Mouse (Mus musculus): ENCODE measurements around the gene Pga5.

The Pga5 gene

GRCm38 (mm10) chr19:10702125-10702524 lies 24.3 kb upstream of the Pga5 start:
- no peak for DNase-seq

DNA sequence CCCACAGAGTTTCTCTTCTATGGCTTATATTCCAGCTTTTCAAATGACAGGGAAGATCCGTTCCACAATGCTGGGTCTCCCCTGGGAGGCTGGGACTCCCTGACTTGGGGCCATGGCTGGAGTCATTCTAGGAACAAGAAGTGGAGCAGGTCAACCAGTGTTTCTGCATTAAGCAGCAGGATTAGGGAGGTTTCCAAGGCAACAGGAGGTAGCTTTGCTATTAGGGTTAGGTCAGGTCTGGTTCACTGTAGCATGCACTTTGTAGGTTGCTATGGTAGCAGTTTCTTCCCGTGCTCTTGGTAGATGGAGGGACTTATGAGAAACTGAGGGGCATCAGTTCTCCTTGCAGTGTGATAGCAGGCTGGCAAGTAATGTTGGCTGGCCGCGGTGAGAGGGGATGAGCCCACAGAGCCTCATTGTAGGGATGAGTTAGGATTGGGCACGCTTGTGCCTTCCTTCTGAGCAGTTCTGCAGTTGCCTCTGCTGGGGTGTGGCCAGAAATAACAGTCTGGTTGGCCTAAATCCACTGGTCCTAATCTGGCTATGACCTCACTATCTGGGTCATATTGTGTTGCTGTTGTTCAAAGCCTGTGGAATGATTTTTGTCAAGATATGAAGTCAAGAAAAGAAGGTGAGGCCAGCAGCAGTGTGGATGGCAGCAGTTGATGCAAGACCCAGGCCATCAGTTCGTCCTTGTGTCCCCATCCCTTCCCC lies 23.3 kb upstream of the Pga5 start:
- no peak for DNase-seq

GRCm38 (mm10) chr19:10699851-10700250 lies 22.0 kb upstream of the Pga5 start:
- no peak for DNase-seq

- no peak for DNase-seq
These were observed 20.5 kb upstream of the Pga5 start for GRCm38 (mm10) chr19:10698131-10698991.

GRCm38 (mm10) chr19:10695801-10696200 lies 17.9 kb upstream of the Pga5 start:
- DNase-seq, result no peak

- DNase-seq, result peak; percentile 44 to 45
These were observed 16.2 kb upstream of the Pga5 start for GRCm38 (mm10) chr19:10693926-10694682.

DNA sequence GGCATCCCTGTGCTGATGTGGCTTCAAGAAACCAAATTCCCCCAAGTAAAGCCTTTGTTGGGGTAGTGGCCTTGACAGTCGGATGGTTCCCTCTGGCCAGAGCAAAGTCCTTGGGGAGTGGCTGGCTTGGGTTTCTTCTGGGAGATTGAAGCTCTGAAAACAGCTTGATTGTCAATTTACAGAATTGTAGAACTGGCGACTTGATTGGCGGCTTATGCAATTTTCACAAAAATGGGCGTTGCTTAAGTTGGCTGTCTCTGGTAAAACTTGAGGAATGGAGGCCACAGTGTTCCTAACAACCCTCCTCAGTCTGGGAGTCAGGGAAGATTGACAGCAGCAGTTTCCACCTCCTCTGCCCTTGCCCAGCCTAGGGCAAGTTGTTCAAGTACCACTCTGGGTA lies 14.5 kb upstream of the Pga5 start:
- DNase-seq, result peak; percentile 60 to 62

GRCm38 (mm10) chr19:10691660-10692059 lies 13.8 kb upstream of the Pga5 start:
- no peak for DNase-seq

DNA sequence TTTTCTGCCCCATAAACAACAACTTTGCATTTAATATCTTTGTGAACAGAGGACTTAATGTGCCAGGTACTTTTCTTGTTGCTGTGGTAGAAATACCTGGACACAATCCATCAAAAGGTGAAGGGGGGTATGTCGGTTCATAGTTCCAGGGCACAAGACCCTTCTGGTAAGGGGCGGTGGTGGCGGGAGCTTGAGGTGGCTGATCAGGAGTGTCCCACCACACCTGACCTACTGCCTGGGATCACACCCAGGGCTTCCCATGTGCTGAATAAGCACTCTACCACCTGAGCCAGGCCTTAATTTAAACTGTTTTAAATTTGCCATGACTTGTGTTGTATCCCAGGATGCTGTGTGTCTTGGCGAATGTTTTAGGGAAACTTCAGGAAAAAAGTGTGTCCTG lies 13.2 kb upstream of the Pga5 start:
- DNase-seq, result no peak

DNA sequence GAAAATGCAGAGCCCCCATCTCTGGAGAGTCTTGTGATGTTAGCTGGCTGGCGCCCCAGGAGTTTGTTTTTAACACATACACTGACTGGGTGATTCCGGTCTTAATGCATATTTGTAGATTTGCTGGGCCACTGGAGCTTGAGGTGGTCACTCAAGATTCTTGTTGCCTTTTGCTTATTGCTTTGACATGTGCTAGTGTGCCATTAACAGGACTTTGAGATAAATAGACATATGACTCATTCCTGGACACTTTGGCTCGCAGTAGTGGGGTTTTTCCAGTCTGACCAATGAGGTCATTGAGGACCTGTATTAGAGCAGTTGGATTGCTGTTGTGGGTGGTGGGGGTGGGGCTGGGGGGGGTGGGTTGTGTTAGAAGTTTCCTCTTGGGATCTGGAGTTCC lies 12.5 kb upstream of the Pga5 start:
- peak; percentile 33 to 64 for DNase-seq

DNA sequence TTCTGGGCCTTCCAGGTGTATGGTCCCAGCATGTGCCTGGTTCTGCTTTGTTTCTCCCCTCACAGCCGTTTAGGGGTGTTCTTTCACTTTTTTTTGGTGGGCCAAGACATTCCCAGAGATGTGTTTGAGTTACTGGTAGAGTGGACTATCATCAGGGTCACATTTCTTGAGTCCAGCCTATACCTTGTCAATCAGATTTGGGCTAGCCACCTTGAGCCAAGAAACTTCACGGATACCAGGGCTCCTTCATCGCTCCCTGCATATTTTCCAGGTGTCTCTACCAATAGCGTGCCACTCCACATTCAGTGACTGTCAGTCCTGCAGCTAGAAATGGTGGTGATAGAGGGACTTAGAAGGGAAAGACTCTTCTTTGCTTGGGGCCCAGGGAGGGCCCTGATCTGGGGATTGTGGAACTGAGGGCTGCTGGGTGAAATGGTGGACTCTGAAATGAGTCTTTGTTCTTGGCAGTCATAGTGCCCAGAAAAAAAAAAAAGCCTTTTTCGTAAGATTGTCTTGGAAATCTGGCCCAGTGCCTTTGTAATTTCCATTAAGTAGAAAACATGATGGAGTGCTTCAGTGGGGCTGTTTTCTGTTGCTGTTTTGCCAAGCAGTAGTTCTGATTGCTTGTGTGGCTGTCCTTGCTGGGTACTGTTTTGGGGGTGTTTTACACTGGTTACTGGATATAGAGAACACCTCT lies 11.7 kb upstream of the Pga5 start:
- DNase-seq, result no peak

DNA sequence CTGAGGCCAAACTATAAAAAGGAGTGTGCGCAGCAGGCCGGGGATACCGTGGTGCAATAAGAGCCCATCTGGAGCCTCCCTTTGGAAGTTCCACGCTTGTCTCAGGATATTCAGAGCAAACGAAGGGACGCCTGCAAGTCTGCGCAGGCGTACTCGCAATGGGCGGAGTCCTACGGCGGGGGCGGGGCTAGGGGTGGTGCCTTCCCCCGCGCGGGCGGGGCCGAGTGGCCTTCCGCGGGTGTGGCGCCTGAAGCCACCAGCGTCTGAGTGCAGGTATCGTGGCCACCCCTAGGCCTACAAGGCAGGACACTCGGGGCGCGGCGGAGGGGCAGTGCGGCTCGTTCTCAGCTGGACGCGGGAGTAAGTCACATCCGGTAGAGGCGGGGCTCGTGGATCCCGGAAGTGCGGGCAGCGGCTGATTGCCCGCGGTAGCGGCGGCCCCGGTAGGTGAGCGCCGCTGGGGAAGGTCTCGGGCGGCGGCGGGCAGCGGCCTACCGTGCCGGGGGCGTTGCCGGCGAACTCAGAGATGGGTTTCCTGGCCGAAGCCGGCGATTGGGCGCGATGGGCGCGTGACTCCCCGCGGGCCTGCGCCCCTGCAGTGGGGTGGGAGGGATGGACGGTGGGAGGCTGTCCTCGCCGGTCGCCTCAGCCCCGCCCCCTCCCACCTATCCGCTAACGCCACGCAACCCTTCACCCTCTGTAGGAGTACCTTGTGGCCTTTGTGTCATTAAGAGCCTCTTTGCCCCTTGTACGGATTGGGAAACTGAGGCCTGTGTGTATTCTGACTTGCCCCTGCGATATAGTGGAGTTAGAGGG lies 10.9 kb upstream of the Pga5 start, which contains the start of gene Vps37c:
Vps37c (plus strand) TSS at position 199 of the 816 bp plus-strand sequence.
- DNase-seq, result peak; percentile 92 to 94

GRCm38 (mm10) chr19:10685727-10686126 lies 7.9 kb upstream of the Pga5 start:
- DNase-seq, result no peak

DNA sequence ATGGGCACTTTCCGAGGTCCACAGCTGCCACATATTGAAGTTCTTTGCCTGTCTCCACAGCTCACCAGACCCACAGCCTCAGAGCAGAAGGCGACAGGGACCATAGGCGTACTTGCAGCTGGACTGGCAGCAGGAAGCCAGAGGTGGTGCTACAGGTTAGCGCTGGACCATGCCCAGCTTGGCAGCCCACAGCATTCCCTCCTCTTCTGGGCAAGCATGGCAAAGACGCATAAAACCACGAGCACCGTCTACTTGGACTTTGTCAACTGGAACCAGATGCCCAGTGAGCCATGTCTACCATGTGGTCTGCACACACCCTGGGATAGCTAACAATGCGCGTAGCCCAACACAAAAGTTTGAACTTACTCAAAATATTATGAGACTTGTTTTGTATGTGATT lies 7.2 kb upstream of the Pga5 start:
- DNase-seq, result peak; percentile 77 to 84

- no peak for DNase-seq
These were observed 3.7 kb upstream of the Pga5 start for GRCm38 (mm10) chr19:10681571-10681970.

- no peak for DNase-seq
These were observed 849 bp upstream of the Pga5 start for GRCm38 (mm10) chr19:10678772-10679067.

- no peak for DNase-seq
These were observed 1.2 kb downstream of the Pga5 start for GRCm38 (mm10) chr19:10676656-10677055.

- DNase-seq, result no peak
These were observed 4.6 kb downstream of the Pga5 start for GRCm38 (mm10) chr19:10673275-10673674.

DNA sequence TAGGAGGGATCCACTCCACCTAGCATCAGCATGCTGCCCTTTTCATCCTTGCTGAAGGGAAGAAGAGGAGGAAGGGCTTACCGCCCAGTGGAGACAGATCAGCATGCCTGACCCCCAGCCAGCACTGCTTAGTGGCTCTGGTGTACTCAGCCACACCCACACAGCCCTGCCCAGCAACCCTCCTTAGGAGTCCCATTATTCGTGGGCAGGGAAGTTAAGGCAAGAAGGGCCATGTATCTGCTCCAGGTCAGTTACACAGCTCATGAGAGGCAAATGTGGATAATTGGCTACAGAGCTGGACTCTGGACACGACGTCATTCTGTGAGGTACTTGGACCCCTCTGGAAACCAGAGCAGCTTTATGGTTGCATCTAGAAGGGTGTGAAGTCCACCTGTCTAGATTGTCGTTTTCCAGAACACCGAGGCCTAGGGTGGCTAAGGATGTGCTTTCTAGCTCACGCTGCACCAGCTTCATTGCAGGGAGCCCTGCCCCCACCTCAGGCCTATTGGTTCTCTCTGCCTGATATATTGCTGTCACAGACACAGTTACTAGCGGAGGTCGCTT lies 5.9 kb downstream of the Pga5 start:
- DNase-seq, result no peak

GRCm38 (mm10) chr19:10671319-10671718 lies 6.6 kb downstream of the Pga5 start:
- DNase-seq, result no peak

DNA sequence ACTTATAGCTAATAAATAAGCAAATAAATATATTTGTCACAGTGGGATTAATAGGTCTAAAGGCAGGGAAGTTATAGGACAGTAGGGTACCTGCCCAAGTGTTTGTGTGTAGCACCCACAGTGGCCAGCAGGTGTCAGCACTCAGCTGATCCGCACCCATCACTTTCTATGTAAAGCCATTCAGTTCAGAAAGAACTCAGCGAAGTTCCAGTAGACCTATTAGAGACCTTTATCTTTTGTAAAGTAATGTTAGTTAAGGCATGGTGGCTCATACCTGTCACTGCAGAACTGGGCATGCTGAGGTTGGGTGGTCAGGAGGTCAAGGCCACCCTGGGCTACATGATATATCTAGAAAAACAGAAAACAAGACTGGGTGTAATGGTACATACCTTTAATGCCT lies 12.4 kb downstream of the Pga5 start:
- peak; percentile 37 to 68 for DNase-seq

DNA sequence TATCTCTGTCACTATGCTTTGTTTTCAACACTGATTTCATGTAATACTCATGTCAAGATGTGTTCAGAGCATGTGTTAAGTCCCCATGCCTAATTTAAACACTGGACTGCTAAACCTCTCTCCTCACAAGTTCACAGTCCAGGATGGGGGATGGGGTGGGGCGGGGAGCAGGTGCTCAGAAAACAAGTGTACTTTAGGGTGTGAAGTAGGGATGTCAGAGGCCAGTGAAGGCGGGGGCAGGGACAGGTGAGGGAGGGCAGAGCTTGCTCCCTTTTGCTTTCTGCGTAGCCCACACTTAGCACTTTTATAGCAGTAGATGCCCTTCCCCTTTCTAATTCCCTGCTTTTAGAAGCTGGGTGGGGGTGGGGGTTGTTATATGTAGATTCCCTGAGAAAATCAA lies 12.8 kb downstream of the Pga5 start:
- DNase-seq, result no peak
